Mouse (Mus musculus) liver, adult 2 months (tissue): ENCODE measurements around the gene Runx1. TPM values are rescaled to one million over a fixed set of nuclear protein-coding genes. Genes with fewer than 3 reads are reported as not detected.

ENCODE experiments used
- DNase-seq: peaks from one replicate; pipeline ENCODE4 v3.0.0-alpha.2; 2011; ENCODE audit warnings: low read depth, low spot score; ENCODE audit errors: extremely low read depth
- H3K27ac ChIP-seq: fragments of 200-500 bp; replicated peaks from 2 replicates; pipeline ENCODE4 v1.5.1; 2012; ENCODE audit warnings: low read depth, mild to moderate bottlenecking, control low read depth, inconsistent platforms, low read length; ENCODE audit not compliant: insufficient read depth
- H3K27me3 ChIP-seq: fragments of 200-500 bp; 2 replicates; pipeline ENCODE4 v1.6.1; 2012; ENCODE audit warnings: mild to moderate bottlenecking, moderate library complexity, low read length, inconsistent platforms; ENCODE audit not compliant: control insufficient read depth, insufficient read depth
- H3K36me3 ChIP-seq: fragments of 200-500 bp; 2 replicates; pipeline ENCODE4 v1.6.1; 2012; ENCODE audit warnings: low read length, inconsistent platforms; ENCODE audit not compliant: control insufficient read depth, insufficient read depth
- H3K4me1 ChIP-seq: fragments of 200-500 bp; 2 replicates; pipeline ENCODE4 v1.6.1; 2011; ENCODE audit warnings: low read length; ENCODE audit not compliant: control insufficient read depth, insufficient read depth
- H3K4me3 ChIP-seq: fragments of 200-500 bp; 2 replicates; pipeline ENCODE4 v1.5.1; 2011; ENCODE audit warnings: low read depth, mild to moderate bottlenecking, control low read depth, low read length, moderate library complexity; ENCODE audit not compliant: insufficient read depth
- H3K79me2 ChIP-seq: fragments of 200-500 bp; 2 replicates; pipeline ENCODE4 v1.6.1; 2012; ENCODE audit warnings: inconsistent platforms, mild to moderate bottlenecking, low read length, moderate library complexity; ENCODE audit not compliant: control insufficient read depth, insufficient read depth
- H3K9ac ChIP-seq: fragments of 200-500 bp; 2 replicates; pipeline ENCODE4 v1.6.1; 2012; ENCODE audit warnings: low read depth, mild to moderate bottlenecking, control low read depth, inconsistent platforms, low read length
- CTCF ChIP-seq: fragments of 200-500 bp; IDR thresholded peaks from 2 replicates; pipeline ENCODE4 v1.5.1; 2011; ENCODE audit warnings: low read depth, low read length, control low read depth
- POLR2A ChIP-seq: fragments of 200-500 bp; IDR thresholded peaks from 2 replicates; pipeline ENCODE4 v1.6.1; 2011; ENCODE audit warnings: low read length, control low read depth; ENCODE audit not compliant: insufficient read depth; ENCODE audit errors: extremely low read depth
- WGBS: fragments of 180-500 bp; shearing (Covaris S2); methylation state at CpG from one replicate; pipeline ENCODE4 v1.1.7; 2018; 5-methylcytosine and 5-hydroxymethylcytosine counted together
- polyA plus RNA-seq: library from polyadenylated mRNA; depleted of rRNA; stranded (reverse); fragments of >200 nt; gene quantifications from 2 replicates; pipeline ENCODE4 v1.2.3, GENCODE M21; 2012
- total RNA-seq: library from RNA; depleted of rRNA; stranded (reverse); fragments of >200 nt; gene quantifications from 2 replicates; pipeline ENCODE4 v1.2.3, GENCODE M21; 2014

The Runx1 gene
- total and polyA plus RNA-seq, 2 experiments, result 0.55 to 0.74 TPM

- no peaks in the 10 kb centered on the region for H3K79me2 ChIP-seq
- DNase-seq, result no peak
- H3K4me3 ChIP-seq, result no peak overlapping the region
- no peaks in the 10 kb centered on the region for H3K36me3 ChIP-seq
- no peak overlapping the region for H3K9ac ChIP-seq
- TF ChIP-seq CTCF (no peak), POLR2A (no peak)
- no peak overlapping the region for H3K27ac ChIP-seq
- no peaks in the 10 kb centered on the region for H3K4me1 ChIP-seq
- H3K27me3 ChIP-seq, result peaks cover 5% of the 10 kb centered on the region
- WGBS, result 68% methylated on average over 7 of the region's 7 CpGs
These were observed 135.2 kb downstream of the Runx1 start for GRCm38 (mm10) chr16:92690759-92691158.

DNA sequence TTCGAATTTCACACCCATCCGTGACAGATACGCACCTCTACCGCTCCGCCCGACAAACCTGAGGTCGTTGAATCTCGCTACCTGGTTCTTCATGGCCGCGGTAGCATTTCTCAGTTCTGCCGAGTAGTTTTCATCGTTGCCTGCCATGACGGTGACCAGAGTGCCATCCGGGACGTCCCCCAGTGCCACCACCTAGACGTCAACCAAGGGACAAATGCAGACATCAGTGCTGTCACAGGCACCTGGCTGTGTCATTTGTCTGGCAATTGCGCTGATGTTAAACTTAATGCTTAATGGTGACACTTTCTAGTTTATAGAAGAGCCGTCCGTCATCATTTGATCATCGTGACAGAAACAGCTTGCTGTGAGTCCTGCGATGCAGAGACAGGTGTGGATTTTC, 137.0 kb downstream of the Runx1 start:
- Histone ChIP-seq H3K27me3 (no peaks in the 10 kb centered on the region; the same call in 1 of the 2 replicates), H3K27ac (no peak overlapping the region), H3K36me3 (no peaks in the 10 kb centered on the region), H3K79me2 (no peaks in the 10 kb centered on the region), H3K9ac (no peak overlapping the region), H3K4me3 (no peak overlapping the region), H3K4me1 (no peaks in the 10 kb centered on the region)
- 94% methylated on average over 21 of the region's 21 CpGs for WGBS
- TF ChIP-seq POLR2A, result no peak
- no peak for TF ChIP-seq CTCF
- no peak for DNase-seq

DNA sequence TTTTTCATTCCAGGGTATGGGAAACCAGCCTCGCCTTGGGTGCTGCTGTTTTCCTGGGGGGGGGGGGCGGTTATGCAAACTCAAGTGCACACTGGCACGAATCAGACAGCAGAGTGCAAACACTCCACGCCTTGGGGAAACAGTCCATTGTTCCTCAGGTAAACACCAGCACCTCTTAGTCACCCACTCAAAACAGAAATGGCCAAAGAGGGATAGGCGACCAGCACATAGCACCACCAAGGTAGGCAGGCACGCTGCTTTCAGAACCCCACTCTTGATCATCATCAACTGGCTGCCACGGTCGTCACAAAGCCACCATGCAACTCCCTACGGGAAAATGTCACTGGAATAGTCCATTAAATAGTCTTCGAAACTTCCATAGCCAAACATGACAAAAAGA, 139.0 kb downstream of the Runx1 start:
- H3K4me1 ChIP-seq, result no peaks in the 10 kb centered on the region
- no peak overlapping the region for H3K27ac ChIP-seq
- WGBS, result 72% methylated on average over 10 of the region's 10 CpGs
- TF ChIP-seq CTCF (no peak), POLR2A (no peak)
- H3K4me3 ChIP-seq, result no peak overlapping the region
- no peaks in the 10 kb centered on the region for H3K36me3 ChIP-seq
- H3K9ac ChIP-seq, result no peak overlapping the region
- peaks cover 2% of the 10 kb centered on the region for H3K27me3 ChIP-seq
- H3K79me2 ChIP-seq, result no peaks in the 10 kb centered on the region
- DNase-seq, result no peak

GRCm38 (mm10) chr16:92685766-92686315, 140.1 kb downstream of the Runx1 start:
- no peaks in the 10 kb centered on the region for H3K36me3 ChIP-seq
- no peak overlapping the region for H3K4me3 ChIP-seq
- WGBS, result 21% methylated on average over 6 of the region's 6 CpGs
- H3K4me1 ChIP-seq, result no peaks in the 10 kb centered on the region
- TF ChIP-seq POLR2A (no peak), CTCF (no peak)
- no peak overlapping the region for H3K27ac ChIP-seq
- H3K9ac ChIP-seq, result no peak overlapping the region
- H3K27me3 ChIP-seq, result peaks cover 2% of the 10 kb centered on the region
- no peaks in the 10 kb centered on the region for H3K79me2 ChIP-seq
- no peak for DNase-seq

DNA sequence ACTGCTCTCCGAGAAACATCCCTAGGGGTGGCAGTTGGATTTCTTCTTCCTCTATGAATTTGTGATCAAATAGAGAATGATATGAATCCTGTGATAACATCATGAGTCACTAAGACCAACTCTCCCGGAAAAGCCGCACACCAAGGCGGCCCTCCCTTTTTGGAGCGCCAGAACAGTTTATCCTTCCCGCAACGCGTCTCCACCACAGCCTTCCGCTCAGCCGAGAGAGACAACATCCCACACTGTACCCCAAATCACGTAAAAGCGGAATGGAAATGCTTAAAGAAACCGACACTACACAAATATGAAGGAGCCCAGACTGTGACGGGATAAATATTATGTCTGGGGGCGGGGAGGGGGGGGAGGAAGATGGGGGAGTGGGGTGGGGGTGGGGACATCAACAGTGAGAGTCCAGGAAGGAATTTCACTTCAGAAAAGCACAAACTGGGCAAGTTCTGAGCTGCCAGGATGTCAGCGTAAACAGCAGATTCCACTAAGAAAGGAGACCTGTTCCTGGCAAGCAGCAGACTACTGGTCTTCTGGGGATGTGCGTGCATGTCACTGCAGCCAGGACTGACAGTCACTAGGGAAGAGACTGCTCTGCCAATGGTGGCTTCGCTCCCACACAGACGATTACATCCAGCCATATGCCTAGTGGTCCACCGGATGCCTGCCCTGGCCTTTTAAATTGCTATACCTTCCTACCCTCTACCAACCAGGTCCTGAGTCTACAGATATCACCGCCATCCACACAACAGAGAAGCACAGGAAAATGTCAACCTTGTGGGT, 141.3 kb downstream of the Runx1 start:
- Histone ChIP-seq H3K27ac (no peak overlapping the region), H3K36me3 (no peaks in the 10 kb centered on the region), H3K9ac (no peak overlapping the region), H3K27me3 (peaks cover 2% of the 10 kb centered on the region), H3K4me3 (no peak overlapping the region), H3K4me1 (no peaks in the 10 kb centered on the region), H3K79me2 (no peaks in the 10 kb centered on the region)
- 65% methylated on average over 21 of the region's 21 CpGs for WGBS
- TF ChIP-seq POLR2A, result no peak
- no peak for TF ChIP-seq CTCF
- DNase-seq, result no peak

DNA sequence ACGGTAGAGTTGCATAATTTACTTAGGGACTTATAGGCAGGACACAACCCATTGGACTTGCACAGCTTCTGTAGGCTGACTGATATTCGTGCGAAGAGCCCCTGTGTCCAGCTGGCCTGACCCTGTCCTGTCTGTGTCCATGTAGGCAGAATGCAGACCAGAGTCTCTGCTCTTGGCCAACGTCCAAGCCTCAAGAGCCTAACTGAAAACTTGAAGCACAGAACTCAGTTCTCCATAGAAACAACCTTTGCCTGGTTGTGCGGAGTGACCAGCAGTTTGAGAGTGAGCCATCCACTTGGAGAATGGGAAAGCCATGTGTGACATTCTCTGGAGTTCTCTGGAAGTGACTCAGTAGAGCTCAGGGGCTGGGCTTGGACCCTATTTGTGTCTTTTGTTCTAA, 149.3 kb downstream of the Runx1 start:
- Histone ChIP-seq H3K79me2 (no peaks in the 10 kb centered on the region), H3K36me3 (no peaks in the 10 kb centered on the region), H3K27ac (no peak overlapping the region), H3K4me1 (no peaks in the 10 kb centered on the region), H3K4me3 (no peak overlapping the region), H3K9ac (no peak overlapping the region), H3K27me3 (no peaks in the 10 kb centered on the region)
- whole genome bisulfite sequencing, result 62% methylated on average over 5 of the region's 5 CpGs
- no peak for TF ChIP-seq POLR2A
- TF ChIP-seq CTCF, result no peak
- no peak for DNase-seq
